Mouse (Mus musculus) lung, adult 2 months (tissue): ENCODE results near the gene Rufy2. TPM values are rescaled to one million over a fixed set of nuclear protein-coding genes. Genes with fewer than 3 reads are reported as not detected.

Experiments used
- DNase-seq: peaks from one replicate; pipeline ENCODE4 v3.0.0; 2022
- H3K4me1 ChIP-seq: fragments of 200-500 bp; 2 replicates; pipeline ENCODE4 v1.6.1; 2011; ENCODE audit warnings: low read length; ENCODE audit not compliant: control insufficient read depth, insufficient read depth
- H3K4me3 ChIP-seq: fragments of 200-500 bp; replicated peaks from 2 replicates; pipeline ENCODE3; 2011; ENCODE audit warnings: low read depth, mild to moderate bottlenecking, control low read depth, low read length; ENCODE audit errors: extremely low read depth
- CTCF ChIP-seq: fragments of 200-500 bp; IDR thresholded peaks from 2 replicates; pipeline ENCODE4 v1.5.1; 2011; ENCODE audit warnings: mild to moderate bottlenecking, low read length, control low read depth; ENCODE audit not compliant: insufficient read depth
- POLR2A ChIP-seq: fragments of 200-500 bp; IDR thresholded peaks from 2 replicates; pipeline ENCODE4 v1.6.1; 2011; ENCODE audit warnings: low read depth, mild to moderate bottlenecking, control low read depth, low read length, borderline replicate concordance; ENCODE audit errors: extremely low read depth
- WGBS: fragments of 180-500 bp; shearing (Covaris S2); methylation state at CpG from one replicate; pipeline ENCODE4 v1.1.7; 2018; 5-methylcytosine and 5-hydroxymethylcytosine counted together
- polyA plus RNA-seq: library from polyadenylated mRNA; depleted of rRNA; stranded (reverse); fragments of >200 nt; gene quantifications from 2 replicates; pipeline ENCODE4 v1.2.3, GENCODE M21; 2012

Gene Rufy2
- polyA plus RNA-seq, 1 experiment: 4.4 TPM

DNA sequence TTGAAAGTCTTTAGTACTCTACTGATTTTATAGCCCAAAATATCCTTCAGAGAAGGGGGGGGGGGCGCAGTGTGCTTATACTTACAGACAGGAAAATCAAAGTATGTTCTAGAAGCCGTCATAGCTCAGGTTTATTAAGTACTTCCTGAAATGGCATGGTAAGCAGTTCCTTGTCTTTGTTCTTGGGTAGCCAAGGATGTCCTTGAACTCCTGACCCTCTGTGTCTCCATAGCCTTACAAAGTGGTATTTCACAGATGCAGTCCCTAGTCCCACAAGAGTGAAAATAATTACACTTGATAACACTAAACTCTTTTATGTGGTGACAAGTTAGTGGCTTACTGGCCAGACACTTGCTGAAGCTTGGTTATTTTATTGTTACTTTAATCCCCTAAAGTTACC lies 45.0 kb downstream of the Rufy2 start:
- WGBS: 18% methylated on average over 2 of the region's 2 CpGs
- H3K4me1 ChIP-seq: peaks cover 4% of the 10 kb centered on the region
- H3K4me3 ChIP-seq: peak overlapping the region; percentile 83
- no peak for DNase-seq
- TF ChIP-seq POLR2A: no peak
- no peak for TF ChIP-seq CTCF

DNA sequence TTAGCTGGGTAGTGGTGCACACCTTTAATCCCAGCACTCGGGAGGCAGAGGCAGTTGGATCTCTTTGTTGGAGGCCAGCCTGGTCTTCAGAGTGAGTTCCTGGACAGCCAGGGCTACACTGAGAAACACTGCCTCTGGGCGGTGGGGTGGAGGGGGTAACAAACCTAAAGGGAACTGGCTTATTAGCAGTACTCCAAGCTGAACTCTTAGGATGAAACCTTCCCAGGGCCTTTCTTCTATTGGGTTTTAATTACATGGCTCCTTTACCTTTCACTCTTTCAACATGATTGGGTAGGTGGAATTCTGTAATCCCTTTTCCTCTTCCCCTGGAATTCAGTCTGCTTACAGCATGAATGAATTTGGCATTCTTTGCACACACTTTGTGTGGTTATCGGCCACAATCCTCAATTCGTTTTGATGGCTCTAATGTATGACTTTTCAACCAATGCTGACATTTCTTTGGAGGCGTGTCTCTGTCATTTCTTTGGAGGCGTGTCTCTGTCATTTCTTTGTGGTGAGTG lies 45.5 kb downstream of the Rufy2 start:
- H3K4me1 ChIP-seq: peaks cover 4% of the 10 kb centered on the region
- WGBS: 68% methylated on average over 6 of the region's 6 CpGs
- no peak for DNase-seq
- no peak for TF ChIP-seq POLR2A
- no peak overlapping the region for H3K4me3 ChIP-seq

DNA sequence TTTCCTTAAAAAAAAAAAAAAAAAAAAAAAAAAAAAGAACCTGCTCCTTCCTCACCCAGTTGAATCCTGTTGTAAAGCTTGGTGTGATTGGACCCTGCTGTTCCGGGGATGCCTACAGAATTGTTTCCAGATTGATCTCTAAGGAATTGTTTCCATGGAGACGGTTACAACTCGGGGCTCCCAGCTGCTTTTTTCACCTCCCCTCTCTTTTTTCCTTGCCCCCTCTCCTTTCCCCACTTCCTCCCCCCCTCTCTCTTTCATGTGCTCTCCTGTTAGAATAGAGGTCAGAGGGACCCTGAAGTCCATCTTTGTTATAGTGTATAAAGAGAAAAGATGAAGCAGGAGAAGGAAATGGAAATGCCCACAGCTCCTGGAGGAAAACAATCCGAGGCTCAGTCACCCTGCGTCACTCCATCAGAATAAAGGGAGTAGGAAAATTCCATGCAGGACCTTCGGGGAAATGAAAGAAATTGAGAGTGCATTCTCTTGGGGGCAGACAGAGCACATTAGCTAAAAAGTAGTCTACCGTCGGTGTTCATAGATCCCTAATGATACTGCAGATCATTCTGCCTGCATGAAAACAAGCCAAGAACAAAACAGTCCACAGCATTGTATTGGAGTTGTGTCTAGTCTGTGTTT lies 46.3 kb downstream of the Rufy2 start:
- Histone ChIP-seq H3K4me3 (no peak overlapping the region), H3K4me1 (peaks cover 1% of the 10 kb centered on the region)
- no peak for DNase-seq
- WGBS: 62% methylated on average over 8 of the region's 8 CpGs
- TF ChIP-seq POLR2A: no peak
- TF ChIP-seq CTCF: no peak

DNA sequence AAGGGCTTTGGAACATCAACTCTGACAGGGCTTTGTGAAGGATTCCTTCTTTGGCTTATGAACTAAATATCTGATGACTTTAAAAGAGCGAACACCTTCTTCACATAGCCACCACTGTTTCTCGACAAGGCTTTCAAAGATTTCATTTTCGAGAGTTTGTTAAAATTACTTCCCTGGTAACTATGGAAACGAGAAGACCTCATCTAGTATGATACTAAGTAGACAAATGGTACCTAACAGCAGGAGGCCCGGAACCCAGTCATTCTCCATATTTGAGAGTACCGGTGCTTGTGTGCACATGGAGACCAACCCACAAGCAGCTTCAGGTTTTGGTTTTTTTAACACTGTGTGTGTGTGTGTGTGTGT lies 46.8 kb downstream of the Rufy2 start:
- TF ChIP-seq CTCF: no peak
- no peak for TF ChIP-seq POLR2A
- 77% methylated on average over 6 of the region's 6 CpGs for WGBS
- Histone ChIP-seq H3K4me1 (no peaks in the 10 kb centered on the region; the same call in 1 of the 2 replicates), H3K4me3 (no peak overlapping the region)
- no peak for DNase-seq

- WGBS: 92% methylated on average over 10 of the region's 10 CpGs
- Histone ChIP-seq H3K4me1 (no peaks in the 10 kb centered on the region; the same call in 1 of the 2 replicates), H3K4me3 (no peak overlapping the region)
- no peak for DNase-seq
- TF ChIP-seq POLR2A: no peak
- TF ChIP-seq CTCF: no peak
Measured at GRCm38 (mm10) chr10:63027376-63028161, 47.5 kb downstream of the Rufy2 start.

DNA sequence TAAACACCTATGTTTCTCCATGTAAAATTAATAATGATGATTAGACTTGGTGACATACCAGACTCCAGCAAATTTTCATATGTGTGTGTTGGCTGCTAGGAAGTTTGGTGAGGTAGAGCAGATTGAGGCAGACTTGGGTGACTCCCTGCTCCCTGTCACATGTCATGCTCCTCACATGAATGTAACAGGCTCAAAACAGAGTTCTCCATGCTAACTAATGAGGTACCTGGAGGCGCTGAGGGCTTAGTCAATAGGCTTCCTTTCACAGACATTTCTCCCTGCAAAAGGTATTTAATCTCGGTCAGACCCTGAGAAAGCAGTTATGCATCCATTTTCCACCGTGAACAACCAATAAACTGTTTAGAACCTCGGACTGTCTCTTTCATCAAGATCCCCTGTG lies 48.4 kb downstream of the Rufy2 start:
- H3K4me1 ChIP-seq: no peaks in the 10 kb centered on the region; the same call in 1 of the 2 replicates
- H3K4me3 ChIP-seq: no peak overlapping the region
- TF ChIP-seq CTCF (no peak), POLR2A (no peak)
- DNase-seq: no peak
- WGBS: 94% methylated on average over 4 of the region's 4 CpGs

- TF ChIP-seq CTCF (no peak), POLR2A (no peak)
- WGBS: 71% methylated on average over 3 of the region's 3 CpGs
- H3K4me3 ChIP-seq: no peak overlapping the region
- no peaks in the 10 kb centered on the region for H3K4me1 ChIP-seq
- DNase-seq: peak; percentile 22
Measured at GRCm38 (mm10) chr10:63032267-63032666, 52.2 kb downstream of the Rufy2 start.

DNA sequence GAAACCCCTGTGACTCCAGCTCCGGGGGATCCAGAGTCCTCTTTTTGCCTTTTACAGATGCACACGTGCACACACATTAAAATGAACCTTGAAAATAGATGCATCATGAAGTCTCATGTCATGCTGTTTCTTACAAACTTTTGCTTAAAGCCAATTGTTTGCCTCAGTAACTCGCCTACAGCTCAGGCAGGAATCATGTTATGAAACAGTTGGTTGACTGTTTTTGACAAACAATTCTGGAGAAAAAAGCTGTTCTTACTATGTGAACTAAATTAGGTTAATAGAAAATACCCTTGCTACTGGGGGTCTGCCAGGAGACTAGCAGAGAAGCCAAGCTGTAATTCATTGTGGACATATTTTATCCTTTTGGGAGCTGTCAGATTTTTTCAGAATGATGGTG lies 52.9 kb downstream of the Rufy2 start:
- no peak for TF ChIP-seq CTCF
- DNase-seq: no peak
- Histone ChIP-seq H3K4me1 (no peaks in the 10 kb centered on the region), H3K4me3 (no peak overlapping the region)
- 59% methylated on average over 3 of the region's 3 CpGs for WGBS

DNA sequence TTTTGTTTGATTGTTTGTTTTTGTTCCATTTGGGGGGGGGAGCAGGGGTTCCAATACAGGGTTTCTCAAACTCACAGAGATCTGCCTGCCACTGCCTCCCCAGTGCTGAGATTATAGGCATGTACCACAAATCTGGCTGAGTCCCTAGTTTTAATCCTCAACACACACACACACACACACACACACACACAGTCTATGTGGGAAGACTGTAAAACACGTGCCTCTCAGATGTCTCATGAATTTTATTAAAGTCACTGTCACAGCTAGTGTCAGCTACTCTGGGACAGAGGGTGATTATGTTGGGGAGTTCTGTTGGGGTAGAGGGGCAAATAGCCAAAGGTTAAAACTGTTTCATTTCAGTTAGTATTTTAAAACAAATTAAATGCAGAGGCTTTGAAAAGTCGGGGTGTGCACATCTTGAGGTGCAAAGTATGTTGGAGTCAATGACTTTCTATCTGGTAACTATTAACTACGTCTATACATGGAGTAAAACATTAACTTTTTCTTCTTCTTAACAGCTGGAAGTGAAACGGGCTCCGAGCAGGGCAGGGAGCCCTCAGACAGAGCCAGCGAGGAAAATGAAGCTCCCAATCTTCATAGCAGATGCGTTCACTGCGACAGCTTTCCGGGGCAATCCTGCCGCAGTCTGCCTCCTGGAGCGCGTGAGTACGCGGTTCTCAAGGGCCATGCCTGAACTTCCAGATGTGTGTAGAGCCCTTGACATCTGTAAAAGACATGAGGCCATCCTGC lies 58.7 kb downstream of the Rufy2 start:
- Histone ChIP-seq H3K4me3 (no peak overlapping the region), H3K4me1 (no peaks in the 10 kb centered on the region)
- TF ChIP-seq POLR2A (no peak), CTCF (no peak)
- no peak for DNase-seq
- WGBS: 60% methylated on average over 14 of the region's 14 CpGs
